Mouse (Mus musculus) stomach, embryonic 14.5 days (tissue): ENCODE measurements at regions not wholly inside any gene's neighbourhood (a gene's known extent, or its start where the extent isn't known, plus 50 kb on each side); places are given as distances from the start of the nearest gene placed in this dataset.

Experiments used
- ATAC-seq: fragments of 200-750 bp; cut with Nextera tagmentation; 2 replicates; pipeline ENCODE4 v1.8.0; 2017; ENCODE audit warnings: low read depth, moderate TSS enrichment; ENCODE audit not compliant: insufficient number of reproducible peaks, insufficient read depth, low FRiP score
- H3K27ac ChIP-seq: fragments of 300-500 bp; sonication (generic); 2 replicates; pipeline ENCODE4 v1.5.1; 2014; ENCODE audit warnings: mild to moderate bottlenecking, low read length, moderate library complexity, mixed read lengths
- H3K27me3 ChIP-seq: fragments of 300-500 bp; sonication (generic); 2 replicates; pipeline ENCODE4 v1.6.1; 2014; ENCODE audit warnings: low read length, control low read depth, mixed read lengths; ENCODE audit not compliant: control insufficient read depth, insufficient read depth
- H3K36me3 ChIP-seq: fragments of 300-500 bp; sonication (generic); 2 replicates; pipeline ENCODE4 v1.6.1; 2014; ENCODE audit warnings: mild to moderate bottlenecking, control low read depth, low read length, moderate library complexity, mixed read lengths; ENCODE audit not compliant: control insufficient read depth, insufficient read depth
- H3K4me1 ChIP-seq: fragments of 300-500 bp; sonication (generic); 2 replicates; pipeline ENCODE4 v1.6.1; 2014; ENCODE audit warnings: low read length, control low read depth, mixed read lengths; ENCODE audit not compliant: control insufficient read depth, insufficient read depth
- H3K4me2 ChIP-seq: fragments of 300-500 bp; sonication (generic); replicated peaks from 2 replicates; pipeline ENCODE4 v1.6.1; 2014; ENCODE audit warnings: low read depth, low read length, control low read depth
- H3K4me3 ChIP-seq: fragments of 300-500 bp; sonication (generic); 2 replicates; pipeline ENCODE4 v1.5.1; 2014; ENCODE audit warnings: low read depth, low read length, control low read depth
- H3K9ac ChIP-seq: fragments of 300-500 bp; sonication (generic); replicated peaks from 2 replicates; pipeline ENCODE4 v1.6.1; 2014; ENCODE audit warnings: low read depth, mild to moderate bottlenecking, control low read depth, low read length, moderate library complexity, mixed read lengths
- H3K9me3 ChIP-seq: fragments of 300-500 bp; sonication (generic); 2 replicates; pipeline ENCODE4 v1.6.1; 2016; ENCODE audit warnings: low read depth, low read length, control low read depth; ENCODE audit not compliant: control insufficient read depth
- WGBS: fragments of 180-500 bp; shearing (Covaris S2); extraction: QIAGEN DNeasy Blood & Tissue Kit; methylation state at CpG from one replicate; pipeline ENCODE4 v1.1.7; 2014; 5-methylcytosine and 5-hydroxymethylcytosine counted together

- Histone ChIP-seq H3K27me3 (no peaks in the 10 kb centered on the region), H3K36me3 (no peaks in the 10 kb centered on the region), H3K4me1 (no peaks in the 10 kb centered on the region), H3K9me3 (no peaks in the 10 kb centered on the region), H3K9ac (no peak overlapping the region), H3K4me3 (no peak overlapping the region), H3K27ac (peak overlapping the region; percentile 27; the same call in 1 of the 2 replicates), H3K4me2 (no peak overlapping the region)
- WGBS = 79% methylated on average over 7 of the region's 7 CpGs
- no peak for ATAC-seq
Observed at GRCm38 (mm10) chr4:9162374-9162773, 923.5 kb upstream of the Car8 start.

GRCm38 (mm10) chr4:9161814-9162133 is 922.9 kb upstream of the Car8 start:
- H3K9me3 ChIP-seq = no peaks in the 10 kb centered on the region
- H3K4me2 ChIP-seq = no peak overlapping the region
- H3K9ac ChIP-seq = no peak overlapping the region
- H3K36me3 ChIP-seq = no peaks in the 10 kb centered on the region
- H3K27ac ChIP-seq = no peak overlapping the region
- no peak overlapping the region for H3K4me3 ChIP-seq
- no peaks in the 10 kb centered on the region for H3K27me3 ChIP-seq
- H3K4me1 ChIP-seq = no peaks in the 10 kb centered on the region
- peak; percentile 56; the same call in 1 of the 2 replicates for ATAC-seq
- 38% methylated on average over 4 of the region's 4 CpGs for WGBS

- no peak overlapping the region for H3K4me3 ChIP-seq
- no peaks in the 10 kb centered on the region for H3K9me3 ChIP-seq
- no peak for ATAC-seq
- no peak overlapping the region for H3K4me2 ChIP-seq
- no peak overlapping the region for H3K9ac ChIP-seq
- no peaks in the 10 kb centered on the region for H3K4me1 ChIP-seq
- WGBS = 73% methylated on average over 11 of the region's 11 CpGs
- no peak overlapping the region for H3K27ac ChIP-seq
- H3K36me3 ChIP-seq = no peaks in the 10 kb centered on the region
- no peaks in the 10 kb centered on the region for H3K27me3 ChIP-seq
Observed at GRCm38 (mm10) chr4:9161068-9161813, 922.4 kb upstream of the Car8 start.

- Histone ChIP-seq H3K36me3 (no peaks in the 10 kb centered on the region), H3K4me1 (no peaks in the 10 kb centered on the region), H3K9me3 (no peaks in the 10 kb centered on the region), H3K4me2 (no peak overlapping the region), H3K9ac (no peak overlapping the region), H3K27ac (no peak overlapping the region), H3K4me3 (no peak overlapping the region), H3K27me3 (no peaks in the 10 kb centered on the region)
- ATAC-seq = no peak
- 11% methylated on average over 5 of the region's 5 CpGs for WGBS
Observed at GRCm38 (mm10) chr4:9147732-9148131, 908.9 kb upstream of the Car8 start.

DNA sequence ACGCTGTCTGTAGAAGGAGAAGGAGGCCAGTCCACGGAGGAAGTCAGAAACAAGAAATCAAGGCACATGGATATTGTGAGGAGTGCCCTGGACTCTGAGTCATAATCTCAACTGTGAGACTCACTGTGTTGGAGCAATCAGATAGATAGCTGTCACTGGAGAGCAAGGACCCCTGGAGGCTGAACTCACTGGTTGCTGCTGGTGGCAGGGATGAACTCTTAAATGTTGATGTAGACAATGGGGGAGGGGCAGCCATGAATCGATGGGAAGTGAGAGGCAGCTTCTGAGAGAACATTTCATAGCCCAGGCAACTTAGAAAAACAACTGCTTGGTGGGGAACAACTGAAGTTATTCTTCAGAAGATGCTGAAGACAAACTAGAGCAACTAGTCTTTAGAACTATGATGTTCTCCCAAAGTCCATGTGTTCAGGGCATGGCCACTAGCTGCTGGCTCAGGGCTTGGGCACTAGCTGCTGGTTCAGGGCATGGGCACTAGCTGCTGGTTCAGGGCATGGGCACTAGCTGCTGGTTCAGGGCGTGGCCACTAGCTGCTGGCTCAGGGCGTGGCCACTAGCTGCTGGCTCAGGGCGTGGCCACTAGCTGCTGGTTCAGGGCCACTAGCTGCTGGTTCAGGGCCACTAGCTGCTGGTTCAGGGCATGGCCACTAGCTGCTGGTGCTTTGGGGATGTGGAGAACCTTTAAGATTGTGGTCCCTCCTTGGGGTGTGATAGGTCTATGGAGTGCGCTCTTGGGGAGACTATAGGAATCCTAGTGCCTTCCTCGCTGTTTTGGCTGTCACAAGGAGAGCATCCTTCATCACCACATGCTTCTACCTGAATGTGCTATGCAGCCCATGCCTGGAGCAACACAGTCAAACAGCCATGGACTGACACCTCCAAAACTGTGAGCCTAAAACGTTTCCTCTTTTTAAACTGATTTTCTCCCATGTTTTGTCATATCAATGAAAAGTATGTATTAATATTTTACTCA is 905.7 kb upstream of the Car8 start:
- no peak overlapping the region for H3K4me2 ChIP-seq
- no peak overlapping the region for H3K4me3 ChIP-seq
- H3K9ac ChIP-seq = no peak overlapping the region
- H3K4me1 ChIP-seq = no peaks in the 10 kb centered on the region
- H3K27ac ChIP-seq = no peak overlapping the region
- WGBS = 82% methylated on average over 9 of the region's 9 CpGs
- no peaks in the 10 kb centered on the region for H3K36me3 ChIP-seq
- ATAC-seq = no peak
- H3K27me3 ChIP-seq = no peaks in the 10 kb centered on the region
- no peaks in the 10 kb centered on the region for H3K9me3 ChIP-seq

GRCm38 (mm10) chr4:9143087-9143486 is 904.2 kb upstream of the Car8 start:
- H3K27ac ChIP-seq = no peak overlapping the region
- no peak for ATAC-seq
- H3K36me3 ChIP-seq = no peaks in the 10 kb centered on the region
- H3K4me3 ChIP-seq = no peak overlapping the region
- H3K27me3 ChIP-seq = no peaks in the 10 kb centered on the region
- H3K4me2 ChIP-seq = no peak overlapping the region
- H3K9ac ChIP-seq = no peak overlapping the region
- H3K4me1 ChIP-seq = no peaks in the 10 kb centered on the region
- WGBS = 90% methylated on average over 3 of the region's 3 CpGs
- no peaks in the 10 kb centered on the region for H3K9me3 ChIP-seq

- no peak overlapping the region for H3K27ac ChIP-seq
- H3K4me1 ChIP-seq = no peaks in the 10 kb centered on the region
- no peaks in the 10 kb centered on the region for H3K9me3 ChIP-seq
- H3K9ac ChIP-seq = no peak overlapping the region
- no peak overlapping the region for H3K4me2 ChIP-seq
- 90% methylated on average over 16 of the region's 16 CpGs for WGBS
- no peaks in the 10 kb centered on the region for H3K27me3 ChIP-seq
- no peak for ATAC-seq
- no peak overlapping the region for H3K4me3 ChIP-seq
- H3K36me3 ChIP-seq = no peaks in the 10 kb centered on the region
Observed at GRCm38 (mm10) chr4:9141946-9142683, 903.3 kb upstream of the Car8 start.

DNA sequence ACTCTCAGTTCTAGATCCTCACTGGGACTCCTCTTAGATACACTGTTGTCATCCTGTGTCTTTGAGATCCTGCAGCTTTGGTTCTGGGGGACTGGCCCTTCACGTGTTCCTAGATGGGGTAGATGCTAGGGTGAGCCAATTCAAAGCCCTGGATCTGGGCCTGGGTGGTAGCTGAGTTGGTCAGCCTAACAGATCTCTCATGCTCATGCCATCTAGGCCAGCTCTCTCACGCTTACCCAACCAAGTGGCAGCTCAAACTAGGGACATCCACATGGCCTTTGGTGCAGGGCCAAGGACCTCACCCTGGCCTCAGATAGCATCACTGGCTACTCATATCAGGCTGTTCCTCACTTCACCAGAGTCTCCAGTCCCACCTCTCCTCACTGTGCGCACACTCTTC is 901.9 kb upstream of the Car8 start:
- no peak overlapping the region for H3K9ac ChIP-seq
- no peaks in the 10 kb centered on the region for H3K9me3 ChIP-seq
- H3K27ac ChIP-seq = no peak overlapping the region
- H3K4me3 ChIP-seq = no peak overlapping the region
- H3K27me3 ChIP-seq = no peaks in the 10 kb centered on the region
- peaks cover 5% of the 10 kb centered on the region; the same call in 1 of the 2 replicates for H3K4me1 ChIP-seq
- H3K4me2 ChIP-seq = no peak overlapping the region
- WGBS = 88% methylated on average over 3 of the region's 3 CpGs
- ATAC-seq = no peak
- no peaks in the 10 kb centered on the region for H3K36me3 ChIP-seq
